Mouse (Mus musculus): ENCODE results near the gene Tecpr2.

The Tecpr2 gene

GRCm38 (mm10) chr12:111006339-111006738, 117.3 kb downstream of the Tecpr2 start:
- no peak for DNase-seq (ENCODE audit: low spot score in 2 of 2)

GRCm38 (mm10) chr12:111007134-111008103, 118.4 kb downstream of the Tecpr2 start:
- DNase-seq (ENCODE audit: low spot score in 2 of 2), result no peak

- DNase-seq (ENCODE audit: low spot score in 2 of 2), result no peak
Observed at GRCm38 (mm10) chr12:111008500-111009490, 119.7 kb downstream of the Tecpr2 start.

GRCm38 (mm10) chr12:111009615-111010257, 120.7 kb downstream of the Tecpr2 start:
- DNase-seq (ENCODE audit: low spot score in 2 of 2), result no peak

GRCm38 (mm10) chr12:111016807-111017206, 127.7 kb downstream of the Tecpr2 start:
- DNase-seq (ENCODE audit: low spot score in 2 of 2), result no peak

GRCm38 (mm10) chr12:111018068-111018467, 129.0 kb downstream of the Tecpr2 start:
- no peak for DNase-seq (ENCODE audit: low spot score in 2 of 2)

GRCm38 (mm10) chr12:111019086-111019485, 130.0 kb downstream of the Tecpr2 start:
- no peak for DNase-seq (ENCODE audit: low spot score in 2 of 2)

GRCm38 (mm10) chr12:111021138-111021537, 132.1 kb downstream of the Tecpr2 start:
- DNase-seq (ENCODE audit: low spot score in 2 of 2), result no peak

- DNase-seq (ENCODE audit: low spot score in 2 of 2), result no peak
Observed at GRCm38 (mm10) chr12:111021577-111021976, 132.5 kb downstream of the Tecpr2 start.

All from spleen, postnatal 4 days (tissue).